Mouse (Mus musculus) lung, adult 18-20 months (tissue): ENCODE measurements around the gene Ahcy.
"Not testable (repeated sequence)": the region's sequence is repeated elsewhere in the genome, so short reads cannot be mapped to it uniquely, and the experiment has no call there.

Experiments used
- DNase-seq, 2 experiments: peaks; one replicate each; pipeline ENCODE4 v3.0.0; 2022; ENCODE audit warnings: mixed read lengths in 2 of 2

Ahcy gene

GRCm38 (mm10) chr2:155073978-155074765 is at the start of gene Ahcy:
TSS of gene Ahcy (minus strand) at chr2:155074497.
- DNase-seq = peak; percentile 90

DNA sequence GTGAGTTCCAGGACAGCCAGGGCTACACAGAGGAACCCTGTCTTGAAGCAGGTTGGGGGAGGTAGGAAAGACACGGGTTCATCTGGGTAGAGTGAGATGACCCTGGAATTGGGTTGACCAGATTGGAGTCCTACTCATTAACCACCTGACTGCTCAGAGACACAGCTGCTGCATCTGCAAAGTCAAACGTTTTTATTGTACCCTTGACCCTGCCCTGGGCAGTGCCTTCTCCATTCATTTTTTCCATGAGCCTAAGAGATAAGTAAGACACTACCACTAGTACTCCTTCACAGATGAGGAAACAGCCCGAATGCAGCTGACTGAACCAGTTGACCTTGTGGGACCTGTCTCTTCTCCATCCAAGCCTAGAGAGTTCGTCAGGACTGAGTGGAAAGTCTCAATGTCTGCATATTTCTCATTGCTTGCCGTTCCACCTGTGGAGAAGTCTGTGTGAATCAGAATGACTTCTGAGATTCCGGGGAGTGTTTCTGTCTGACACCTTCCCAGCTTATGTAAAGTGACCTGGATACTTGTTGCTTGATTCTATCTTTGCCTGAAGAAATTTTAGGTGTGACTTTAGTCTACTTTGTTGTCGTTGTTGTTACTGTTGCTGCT is 41.0 kb upstream of the Ahcy start:
- DNase-seq = no peak

- DNase-seq = not testable (repeated sequence)
Observed at GRCm38 (mm10) chr2:155107276-155107675, 33.0 kb upstream of the Ahcy start.

GRCm38 (mm10) chr2:155103607-155104006 is 29.3 kb upstream of the Ahcy start:
- DNase-seq = no peak

GRCm38 (mm10) chr2:155101761-155102181 is 27.5 kb upstream of the Ahcy start:
- no peak for DNase-seq

GRCm38 (mm10) chr2:155100796-155101259 is 26.5 kb upstream of the Ahcy start:
- DNase-seq = no peak

GRCm38 (mm10) chr2:155099994-155100795 is 25.9 kb upstream of the Ahcy start:
- no peak for DNase-seq

DNA sequence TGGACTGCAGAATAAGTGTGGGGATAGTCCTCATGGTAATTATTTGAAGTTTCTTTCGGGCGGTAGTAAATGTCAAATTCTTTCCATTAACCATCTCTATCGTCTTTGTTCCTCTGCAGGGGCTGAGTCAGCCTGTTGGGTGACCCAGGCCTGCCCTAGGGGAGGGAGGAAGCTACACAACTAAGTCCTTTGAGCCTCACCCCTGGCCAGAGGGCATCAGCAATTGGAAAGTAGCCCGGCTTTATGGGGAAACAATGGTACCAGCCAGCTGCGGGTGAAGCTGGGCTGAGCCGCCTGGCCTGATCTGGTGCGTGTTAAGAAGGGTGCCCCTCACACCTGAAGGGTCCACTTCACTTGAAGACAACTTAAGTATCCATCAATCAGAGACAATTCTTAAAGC is 25.1 kb upstream of the Ahcy start:
- DNase-seq = peak in 1 of 2 experiments; percentile 15

DNA sequence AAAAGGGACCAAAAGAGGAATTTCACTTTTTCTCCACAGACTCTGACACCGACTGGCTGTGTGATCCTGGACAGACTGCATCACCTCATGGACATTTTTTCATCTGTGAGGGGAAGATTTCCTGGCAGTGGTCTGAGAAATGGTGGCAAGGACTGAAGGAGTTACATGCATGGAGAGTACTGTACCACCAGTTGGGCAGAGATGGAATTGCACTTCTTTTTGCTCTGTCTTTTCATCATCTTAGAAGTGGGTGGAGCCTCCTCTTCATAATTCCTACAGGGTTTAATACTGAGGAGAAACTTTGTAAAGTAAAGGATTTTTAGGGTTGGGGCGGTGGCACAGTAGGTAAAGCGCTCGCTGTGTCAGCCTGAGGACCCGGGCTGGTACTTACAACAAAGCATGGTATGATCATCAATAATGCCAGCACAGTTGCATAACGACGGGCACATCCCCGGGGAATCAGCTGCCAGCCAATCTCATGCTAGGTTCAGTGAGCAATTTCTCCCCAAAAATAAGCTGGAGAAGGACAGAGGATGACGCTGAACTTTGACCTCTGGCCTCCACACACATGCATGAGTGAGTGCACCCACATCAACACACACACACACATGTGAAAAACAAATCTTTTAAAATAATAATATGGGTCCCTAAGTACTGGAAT is 24.6 kb upstream of the Ahcy start:
- DNase-seq = no peak

DNA sequence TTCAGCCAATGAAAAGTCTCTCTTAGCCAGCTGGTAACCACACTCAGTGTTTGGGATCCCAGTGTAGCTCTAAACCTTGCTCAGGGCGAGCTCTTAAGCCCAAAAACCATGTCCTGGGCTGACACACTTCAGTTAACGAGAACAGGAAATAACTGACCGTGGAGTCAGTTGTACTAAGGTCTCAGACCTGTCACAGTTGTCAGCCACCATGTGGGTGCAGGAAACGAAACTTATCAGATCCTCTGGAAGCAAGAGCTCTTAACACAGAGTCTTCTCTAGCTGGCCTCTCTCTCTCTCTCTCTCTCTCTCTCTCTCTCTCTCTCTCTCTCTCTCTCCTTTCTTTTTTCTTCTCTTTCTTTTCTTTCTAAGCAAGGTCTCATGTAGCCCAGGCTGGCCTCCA is 19.1 kb upstream of the Ahcy start:
- no peak for DNase-seq

DNA sequence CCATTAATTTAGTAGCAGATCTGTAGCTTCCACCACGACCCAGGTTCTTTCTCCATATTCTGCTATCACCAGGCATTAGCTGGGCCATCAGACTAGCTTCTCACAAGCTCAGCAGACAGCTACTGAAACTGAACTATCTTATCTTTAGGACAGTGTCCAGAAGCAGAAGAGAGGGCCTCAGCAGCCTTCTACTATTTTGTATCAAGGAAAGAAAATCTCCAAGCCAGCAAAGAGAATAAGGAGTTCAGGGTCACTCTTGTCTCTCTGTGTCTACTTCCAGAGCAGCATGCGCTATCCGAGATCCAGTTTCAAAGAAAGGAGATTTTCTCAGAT is 17.4 kb upstream of the Ahcy start:
- no peak for DNase-seq

GRCm38 (mm10) chr2:155090909-155091742 is 16.8 kb upstream of the Ahcy start:
- no peak for DNase-seq

DNA sequence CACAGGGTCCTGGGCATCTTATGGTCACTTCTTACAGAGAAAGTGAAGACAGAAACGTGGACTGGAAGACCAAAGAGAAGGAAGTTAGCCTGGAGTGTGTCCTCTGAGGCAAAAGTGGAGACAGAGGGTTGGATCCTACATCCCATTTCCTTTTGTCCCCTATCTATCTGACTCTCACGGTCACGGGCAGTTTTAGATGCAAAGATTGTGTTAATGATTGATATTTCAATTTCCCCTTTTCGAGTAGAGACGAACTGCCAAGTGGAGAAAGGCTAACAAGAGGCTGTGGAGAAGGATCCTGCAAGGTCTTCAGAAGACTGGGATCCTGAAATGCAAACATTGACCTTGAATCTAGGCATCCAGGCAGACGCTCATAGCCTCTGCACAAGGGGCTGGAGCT is 14.0 kb upstream of the Ahcy start:
- no peak for DNase-seq

DNA sequence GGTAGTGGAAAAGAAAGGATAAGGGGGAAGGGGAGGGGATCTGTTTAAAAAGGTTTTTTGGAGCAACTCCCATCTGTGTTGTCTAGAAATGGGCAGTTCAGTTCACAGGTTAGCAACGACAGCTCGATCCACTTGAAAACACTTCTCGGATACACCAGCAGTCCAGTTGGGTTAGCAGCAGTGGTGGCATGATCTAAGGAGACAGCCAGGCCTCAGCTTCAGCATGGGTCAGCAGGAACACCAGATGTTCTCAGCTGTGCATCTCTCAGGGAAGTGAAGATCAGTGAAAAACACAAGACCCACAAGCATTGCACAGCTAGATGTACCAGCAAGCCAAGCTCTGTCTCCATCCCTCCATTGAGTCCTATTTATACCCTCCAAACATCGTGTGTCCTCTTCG is 12.0 kb upstream of the Ahcy start:
- peak in 1 of 2 experiments; percentile 27 for DNase-seq

GRCm38 (mm10) chr2:155084546-155084945 is 10.2 kb upstream of the Ahcy start:
- no peak for DNase-seq

DNA sequence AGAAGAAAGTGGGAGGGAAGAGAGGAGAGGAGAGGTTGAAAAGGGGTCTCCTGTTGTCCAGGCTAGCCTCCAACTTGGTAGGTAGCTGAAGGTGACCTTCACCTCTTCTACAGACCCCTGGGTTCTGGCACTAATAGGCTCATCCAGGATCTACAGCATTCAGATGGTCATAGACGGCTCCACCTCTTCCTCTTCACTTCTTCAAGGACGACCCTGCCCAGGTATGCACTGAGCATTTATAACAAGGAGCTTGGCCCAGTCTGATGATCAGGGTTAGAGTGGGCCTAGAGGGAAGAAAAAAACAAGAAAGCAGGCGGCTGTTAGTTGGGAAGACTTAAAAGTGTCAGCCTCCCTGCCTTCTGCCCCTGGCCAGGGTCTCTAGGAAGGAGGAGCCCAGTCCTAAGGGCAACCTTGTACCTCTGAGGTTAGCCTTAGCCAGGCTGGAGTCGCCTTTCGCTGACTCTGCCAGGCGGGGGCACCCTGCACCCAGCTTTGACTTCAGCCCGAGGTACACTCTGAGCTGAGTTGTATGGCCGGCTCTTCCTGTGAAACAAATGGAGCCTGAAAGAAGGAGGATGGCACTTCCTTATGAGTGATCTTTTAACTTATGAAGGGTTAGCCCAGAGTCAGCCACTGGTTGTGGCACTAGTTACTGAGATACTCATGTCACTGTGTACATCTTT is 8.0 kb upstream of the Ahcy start:
- DNase-seq = peak; percentile 60 to 69

DNA sequence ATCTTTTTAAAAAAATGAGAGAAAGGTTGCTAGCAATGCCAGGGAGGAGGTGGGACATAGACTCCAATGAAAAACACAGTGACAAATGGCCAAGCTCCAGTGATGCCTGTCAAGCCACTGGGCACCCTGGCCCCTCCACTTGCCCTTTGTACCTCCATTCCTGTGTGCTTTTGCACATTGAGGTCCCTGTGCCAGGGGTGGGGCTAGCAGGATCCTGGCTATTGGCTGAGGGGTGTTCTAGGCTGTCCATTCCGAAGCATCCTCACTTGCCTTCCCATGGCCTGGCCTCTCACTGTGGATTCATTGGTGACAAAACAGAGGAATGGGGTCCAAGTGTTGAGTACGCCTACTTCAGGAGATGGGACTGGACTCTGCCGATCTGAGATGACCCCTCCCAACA is 6.8 kb upstream of the Ahcy start:
- DNase-seq = no peak

GRCm38 (mm10) chr2:155080179-155080530 is 5.9 kb upstream of the Ahcy start:
- DNase-seq = no peak

- no peak for DNase-seq
Observed at GRCm38 (mm10) chr2:155079500-155080178, 5.3 kb upstream of the Ahcy start.

DNA sequence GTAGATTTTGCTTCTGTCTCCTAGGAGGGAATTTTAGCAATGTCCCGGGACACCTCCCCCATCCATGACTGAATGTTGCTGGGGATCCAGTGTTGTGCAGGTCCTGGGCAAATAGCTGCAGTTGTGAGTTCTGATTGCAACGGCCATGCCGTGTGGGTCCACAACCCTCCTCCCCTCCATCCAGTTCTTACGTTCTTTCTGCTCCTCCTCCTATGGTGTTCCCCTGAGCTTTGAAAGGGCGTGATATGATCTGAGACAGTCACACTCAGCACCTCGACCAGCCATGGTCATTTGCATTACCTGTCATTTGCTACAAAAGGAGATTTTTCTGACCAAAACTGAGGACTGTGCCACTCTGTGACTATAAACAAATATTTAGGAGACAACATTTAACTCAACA is 1.4 kb upstream of the Ahcy start:
- DNase-seq = no peak

- peak in 1 of 2 experiments; percentile 12 for DNase-seq
Observed at GRCm38 (mm10) chr2:155074766-155075330, 551 bp upstream of the Ahcy start.
